Mouse (Mus musculus) adrenal gland, postnatal 36 days (tissue): ENCODE measurements at regions not wholly inside any gene's neighbourhood (a gene's known extent, or its start where the extent isn't known, plus 50 kb on each side); places are given as distances from the start of the nearest gene placed in this dataset.

ENCODE experiments used
- DNase-seq, 2 experiments: peaks; one replicate each; pipeline ENCODE4 v3.0.0; 2021; ENCODE audit warnings: mixed read lengths in 1 of 2

- no peak for DNase-seq
These were observed 53.6 kb upstream of the Wdfy3 start for GRCm38 (mm10) chr5:102123285-102123684.

GRCm38 (mm10) chr5:102126737-102127136 lies 57.0 kb upstream of the Wdfy3 start:
- peak; percentile 58 to 71 for DNase-seq

GRCm38 (mm10) chr5:102147991-102148390 lies 78.3 kb upstream of the Wdfy3 start:
- no peak for DNase-seq

GRCm38 (mm10) chr5:102149481-102150129 lies 79.9 kb upstream of the Wdfy3 start:
- peak; percentile 79 to 83 for DNase-seq

- DNase-seq, result no peak
These were observed 89.9 kb upstream of the Wdfy3 start for GRCm38 (mm10) chr5:102159621-102160020.

- no peak for DNase-seq
These were observed 98.3 kb upstream of the Wdfy3 start for GRCm38 (mm10) chr5:102167981-102168380.

GRCm38 (mm10) chr5:102171808-102172207 lies 102.1 kb upstream of the Wdfy3 start:
- DNase-seq, result no peak

- DNase-seq, result no peak
These were observed 110.5 kb upstream of the Wdfy3 start for GRCm38 (mm10) chr5:102180250-102180649.

GRCm38 (mm10) chr5:102188951-102189350 lies 119.2 kb upstream of the Wdfy3 start:
- DNase-seq, result peak; percentile 10 to 28

- DNase-seq, result no peak
These were observed 136.7 kb upstream of the Wdfy3 start for GRCm38 (mm10) chr5:102206456-102206855.

- DNase-seq, result peak; percentile 70 to 82
These were observed 137.2 kb upstream of the Wdfy3 start for GRCm38 (mm10) chr5:102206953-102207352.

- DNase-seq, result peak; percentile 63 to 70
These were observed 143.4 kb upstream of the Wdfy3 start for GRCm38 (mm10) chr5:102213145-102213544.

- DNase-seq, result no peak
These were observed 157.4 kb upstream of the Wdfy3 start for GRCm38 (mm10) chr5:102227131-102227530.

GRCm38 (mm10) chr5:102242614-102243013 lies 172.9 kb upstream of the Wdfy3 start:
- DNase-seq, result no peak

- no peak for DNase-seq
These were observed 175.0 kb upstream of the Wdfy3 start for GRCm38 (mm10) chr5:102244706-102245105.

- no peak for DNase-seq
These were observed 179.0 kb upstream of the Wdfy3 start for GRCm38 (mm10) chr5:102248747-102249146.

GRCm38 (mm10) chr5:102251076-102251475 lies 181.4 kb upstream of the Wdfy3 start:
- peak in 1 of 2 experiments; percentile 28 for DNase-seq

GRCm38 (mm10) chr5:102253786-102254185 lies 184.1 kb upstream of the Wdfy3 start:
- DNase-seq, result peak; percentile 15 to 44

- no peak for DNase-seq
These were observed 187.4 kb upstream of the Wdfy3 start for GRCm38 (mm10) chr5:102257104-102257503.

GRCm38 (mm10) chr5:102261621-102262020 lies 191.9 kb upstream of the Wdfy3 start:
- DNase-seq, result peak; percentile 74 to 84

- peak in 1 of 2 experiments; percentile 12 for DNase-seq
These were observed 196.7 kb upstream of the Wdfy3 start for GRCm38 (mm10) chr5:102266451-102266850.

GRCm38 (mm10) chr5:102267150-102267549 lies 197.4 kb upstream of the Wdfy3 start:
- no peak for DNase-seq

- no peak for DNase-seq
These were observed 199.5 kb upstream of the Wdfy3 start for GRCm38 (mm10) chr5:102269204-102269603.

- no peak for DNase-seq
These were observed 205.6 kb upstream of the Arhgap24 start for GRCm38 (mm10) chr5:102275621-102276020.
